Mouse (Mus musculus) heart, postnatal 0 days (tissue): ENCODE measurements around the gene Narfl. TPM values are rescaled to one million over a fixed set of nuclear protein-coding genes. Genes with fewer than 3 reads are reported as not detected.

Experiments
- ATAC-seq: fragments of 200-750 bp; cut with Nextera tagmentation; 2 replicates; pipeline ENCODE4 v1.8.0; 2017; ENCODE audit warnings: low read depth, moderate number of reproducible peaks, moderate library complexity; ENCODE audit not compliant: insufficient read depth
- DNase-seq: peaks from one replicate; pipeline ENCODE4 v3.0.0-alpha.2; 2016; ENCODE audit warnings: low spot score
- H3K27ac ChIP-seq: fragments of 300-500 bp; sonication (generic); 2 replicates; pipeline ENCODE4 v1.5.1; 2014; ENCODE audit warnings: low read depth, mild to moderate bottlenecking
- H3K27me3 ChIP-seq: fragments of 300-500 bp; sonication (generic); 2 replicates; pipeline ENCODE4 v1.6.1; 2014; ENCODE audit warnings: low read length, mixed read lengths; ENCODE audit not compliant: control insufficient read depth, insufficient read depth
- H3K36me3 ChIP-seq: fragments of 300-500 bp; sonication (generic); replicated peaks from 2 replicates; pipeline ENCODE4 v1.6.1; 2014; ENCODE audit warnings: low read length, mixed read lengths; ENCODE audit not compliant: control insufficient read depth, insufficient read depth
- H3K4me1 ChIP-seq: fragments of 300-500 bp; sonication (generic); 2 replicates; pipeline ENCODE4 v1.6.1; 2014; ENCODE audit warnings: antibody characterized with exemption; ENCODE audit not compliant: control insufficient read depth, insufficient read depth
- H3K4me2 ChIP-seq: fragments of 300-500 bp; sonication (generic); 2 replicates; pipeline ENCODE4 v1.6.1; 2014; ENCODE audit warnings: low read depth, mild to moderate bottlenecking, low read length, moderate library complexity
- H3K4me3 ChIP-seq: fragments of 300-500 bp; sonication (generic); 2 replicates; pipeline ENCODE4 v1.5.1; 2014; ENCODE audit warnings: low read depth, low read length
- H3K9ac ChIP-seq: fragments of 300-500 bp; sonication (generic); replicated peaks from 2 replicates; pipeline ENCODE4 v1.6.1; 2014; ENCODE audit warnings: low read depth, low read length, mixed read lengths
- H3K9me3 ChIP-seq: fragments of 300-500 bp; sonication (generic); replicated peaks from 2 replicates; pipeline ENCODE4 v1.6.1; 2016; ENCODE audit warnings: low read length; ENCODE audit not compliant: control insufficient read depth
- CTCF ChIP-seq: IDR thresholded peaks from 2 replicates; pipeline ENCODE4 v1.5.1; 2016; ENCODE audit warnings: antibody characterized with exemption, control low read depth, low read depth
- EP300 ChIP-seq: IDR thresholded peaks from 2 replicates; pipeline ENCODE4 v1.6.1; 2016; ENCODE audit warnings: antibody characterized with exemption, low read depth
- WGBS: fragments of 180-500 bp; shearing (Covaris S2); extraction: QIAGEN DNeasy Blood & Tissue Kit; methylation state at CpG from one replicate; pipeline ENCODE4 v1.1.7; 2014; 5-methylcytosine and 5-hydroxymethylcytosine counted together
- polyA plus RNA-seq: library from polyadenylated mRNA; unstranded; fragments of >200 nt; fragmentation: Nextera tagmentation; extraction: Ambion mirVana; gene quantifications from 2 replicates; pipeline ENCODE4 v1.2.1, GENCODE M21; 2015
- total RNA-seq: library from RNA; depleted of rRNA; stranded (reverse); fragments of >200 nt; gene quantifications from 2 replicates; pipeline ENCODE4 v1.2.3, GENCODE M21; 2014; ENCODE audit warnings: low replicate concordance

Gene Narfl
- total and polyA plus RNA-seq, 2 experiments from 2014 or later = 45.1 to 86.7 TPM

- ATAC-seq (no peak), DNase-seq (no peak)
- Histone ChIP-seq H3K4me2 (no peak overlapping the region), H3K27ac (no peak overlapping the region), H3K36me3 (no peaks in the 10 kb centered on the region), H3K9ac (no peak overlapping the region), H3K4me1 (no peaks in the 10 kb centered on the region), H3K27me3 (no peaks in the 10 kb centered on the region), H3K9me3 (no peaks in the 10 kb centered on the region), H3K4me3 (no peak overlapping the region)
- TF ChIP-seq CTCF (no peak), EP300 (no peak)
- WGBS = 70% methylated on average over 10 of the region's 10 CpGs
These were observed 29.3 kb upstream of the Narfl start for GRCm38 (mm10) chr17:25744311-25744710.

- Histone ChIP-seq H3K4me3 (no peak overlapping the region), H3K27ac (no peak overlapping the region), H3K36me3 (no peaks in the 10 kb centered on the region), H3K4me1 (no peaks in the 10 kb centered on the region), H3K9ac (no peak overlapping the region), H3K4me2 (no peak overlapping the region), H3K27me3 (no peaks in the 10 kb centered on the region), H3K9me3 (no peaks in the 10 kb centered on the region)
- TF ChIP-seq CTCF = no peak
- no peak for TF ChIP-seq EP300
- 84% methylated on average over 4 of the region's 4 CpGs for WGBS
- DNase-seq (no peak), ATAC-seq (no peak)
These were observed 25.3 kb upstream of the Narfl start for GRCm38 (mm10) chr17:25748238-25748637.

GRCm38 (mm10) chr17:25749314-25749713 lies 24.3 kb upstream of the Narfl start:
- H3K9me3 ChIP-seq = no peaks in the 10 kb centered on the region
- ATAC-seq = no peak
- H3K36me3 ChIP-seq = no peaks in the 10 kb centered on the region
- TF ChIP-seq CTCF (no peak), EP300 (no peak)
- H3K4me1 ChIP-seq = no peaks in the 10 kb centered on the region
- DNase-seq = no peak
- H3K27ac ChIP-seq = no peak overlapping the region
- no peak overlapping the region for H3K4me2 ChIP-seq
- no peaks in the 10 kb centered on the region for H3K27me3 ChIP-seq
- 75% methylated on average over 6 of the region's 6 CpGs for WGBS
- H3K9ac ChIP-seq = no peak overlapping the region
- H3K4me3 ChIP-seq = no peak overlapping the region

- H3K4me2 ChIP-seq = no peak overlapping the region
- ATAC-seq (no peak), DNase-seq (no peak)
- no peaks in the 10 kb centered on the region for H3K4me1 ChIP-seq
- 15% methylated on average over 5 of the region's 5 CpGs for WGBS
- no peaks in the 10 kb centered on the region for H3K9me3 ChIP-seq
- no peak overlapping the region for H3K4me3 ChIP-seq
- H3K36me3 ChIP-seq = no peaks in the 10 kb centered on the region
- TF ChIP-seq CTCF = no peak
- TF ChIP-seq EP300 = no peak
- H3K27ac ChIP-seq = no peak overlapping the region
- no peak overlapping the region for H3K9ac ChIP-seq
- no peaks in the 10 kb centered on the region for H3K27me3 ChIP-seq
These were observed 22.1 kb upstream of the Narfl start for GRCm38 (mm10) chr17:25751446-25751845.

- Histone ChIP-seq H3K27ac (no peak within 1 kb of the TSS), H3K4me2 (no peak within 1 kb of the TSS), H3K9ac (no peak within 1 kb of the TSS), H3K4me3 (no peak within 1 kb of the TSS), H3K4me1 (no peaks in the 10 kb centered on the region), H3K36me3 (no peaks in the 10 kb centered on the region), H3K27me3 (no peaks in the 10 kb centered on the region), H3K9me3 (no peaks in the 10 kb centered on the region)
- DNase-seq (no peak), ATAC-seq (no peak)
- TF ChIP-seq CTCF = no peak
- TF ChIP-seq EP300 = no peak
- WGBS = 78% methylated on average over 9 of the region's 9 CpGs
These were observed 19.3 kb upstream of the Narfl start, which contains the start of gene Msln for GRCm38 (mm10) chr17:25754241-25754640. Gene Msln (minus strand): TSS chr17:25754378.

GRCm38 (mm10) chr17:25755086-25755485 lies 18.5 kb upstream of the Narfl start:
- no peak for TF ChIP-seq EP300
- TF ChIP-seq CTCF = no peak
- WGBS = 71% methylated on average over 4 of the region's 4 CpGs
- no peaks in the 10 kb centered on the region for H3K36me3 ChIP-seq
- no peak overlapping the region for H3K4me2 ChIP-seq
- no peaks in the 10 kb centered on the region for H3K27me3 ChIP-seq
- no peak overlapping the region for H3K4me3 ChIP-seq
- ATAC-seq = no peak
- no peaks in the 10 kb centered on the region for H3K4me1 ChIP-seq
- no peak overlapping the region for H3K27ac ChIP-seq
- H3K9ac ChIP-seq = no peak overlapping the region
- DNase-seq = no peak
- H3K9me3 ChIP-seq = no peaks in the 10 kb centered on the region
